Mouse (Mus musculus) urinary bladder, postnatal 10 days (tissue): ENCODE data around the gene Ufd1.
A peak's percentile ranks its signal among the peaks of the same experiment; 100 is the strongest.
"Not testable (repeated sequence)": the region's sequence is repeated elsewhere in the genome, so short reads cannot be mapped to it uniquely, and the experiment has no call there.

Source experiments
- DNase-seq: peaks from one replicate; pipeline ENCODE4 v3.0.0; 2022; ENCODE audit warnings: low spot score

Gene Ufd1

DNA sequence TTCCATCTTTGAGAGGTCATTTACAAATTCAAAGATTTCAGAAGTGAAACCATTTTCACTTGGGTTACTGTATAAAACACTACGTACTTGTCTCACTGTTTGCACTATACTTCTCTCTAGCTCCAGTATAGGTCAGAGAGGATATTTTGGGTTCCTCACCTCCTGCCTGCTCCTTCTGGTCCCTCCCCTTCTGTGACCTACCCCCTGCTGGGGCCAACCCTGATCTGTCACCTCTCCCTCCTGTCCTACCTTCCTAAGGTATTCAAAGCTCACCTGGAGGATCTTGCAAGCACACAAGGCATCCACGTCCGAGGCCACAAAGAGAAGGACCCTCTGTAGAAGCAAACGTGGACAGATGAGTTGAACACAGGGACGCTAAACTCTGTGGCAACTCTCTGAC is 547 bp upstream of the Ufd1 start:
- DNase-seq, result no peak

DNA sequence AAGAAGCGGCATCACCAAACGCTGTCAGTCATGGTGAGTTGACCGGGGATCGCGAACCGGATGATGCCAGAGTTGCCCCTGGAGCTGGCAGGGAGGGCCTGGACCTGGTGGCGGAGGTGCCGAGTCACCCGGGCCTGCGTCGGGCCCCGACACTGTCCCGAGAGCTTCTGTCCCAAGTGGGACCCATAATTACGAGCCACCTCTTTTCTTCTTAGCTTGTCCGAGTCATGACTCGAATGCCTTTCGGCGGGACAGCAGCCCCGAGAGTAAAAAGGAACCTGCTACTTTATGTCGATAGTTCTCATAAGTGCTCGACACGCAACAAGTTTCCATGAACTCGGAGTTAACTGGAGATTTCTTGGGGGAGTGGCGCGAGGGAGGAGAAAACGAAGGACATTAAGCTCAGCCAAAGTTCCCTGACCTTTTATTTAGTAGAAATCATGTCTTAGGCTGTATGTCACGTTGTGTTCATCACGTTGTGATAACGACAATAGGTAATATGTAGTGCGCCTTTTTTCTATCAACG is 869 bp downstream of the Ufd1 start:
- no peak for DNase-seq

DNA sequence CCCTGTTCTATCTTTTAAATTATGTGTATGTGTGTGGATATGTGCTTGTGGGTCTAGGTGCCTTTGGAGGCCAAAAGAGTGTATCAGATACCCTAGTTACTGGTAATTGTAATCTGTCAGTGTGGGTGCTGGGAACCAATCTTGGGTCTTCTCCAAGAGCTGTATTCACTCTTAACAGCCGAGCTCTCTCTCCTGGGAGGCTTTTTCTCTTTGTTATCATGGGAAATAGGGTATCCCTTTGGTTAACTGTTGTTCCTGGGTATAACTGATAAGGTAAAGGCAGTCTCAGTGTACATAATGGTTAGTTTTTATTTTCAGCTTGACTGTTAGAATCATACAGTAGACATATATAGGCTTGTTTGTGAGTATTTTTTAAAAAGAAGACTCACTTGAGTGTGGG is 10.8 kb downstream of the Ufd1 start:
- DNase-seq, result no peak

DNA sequence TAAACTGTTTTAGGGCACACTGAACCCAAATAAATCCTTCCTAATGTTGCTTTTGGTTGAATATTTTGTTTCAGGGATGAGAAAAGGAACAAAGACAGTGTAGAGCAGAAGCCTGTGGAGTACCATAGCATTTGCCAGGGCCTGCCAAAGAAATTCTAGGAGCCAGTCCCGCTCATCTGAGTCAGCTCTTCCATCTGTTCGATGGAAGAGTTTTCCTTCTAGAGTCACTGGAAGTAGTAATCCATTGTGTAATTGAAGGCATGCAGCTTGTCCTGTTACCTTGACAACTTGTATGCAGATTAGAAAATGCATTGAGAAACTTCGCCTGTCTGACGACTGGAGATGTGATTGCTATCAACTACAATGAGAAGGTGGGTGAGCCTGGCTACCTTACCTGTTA is 11.3 kb downstream of the Ufd1 start:
- DNase-seq, result no peak

GRCm38 (mm10) chr16:18828630-18829029 is 17.1 kb downstream of the Ufd1 start:
- DNase-seq, result no peak

DNA sequence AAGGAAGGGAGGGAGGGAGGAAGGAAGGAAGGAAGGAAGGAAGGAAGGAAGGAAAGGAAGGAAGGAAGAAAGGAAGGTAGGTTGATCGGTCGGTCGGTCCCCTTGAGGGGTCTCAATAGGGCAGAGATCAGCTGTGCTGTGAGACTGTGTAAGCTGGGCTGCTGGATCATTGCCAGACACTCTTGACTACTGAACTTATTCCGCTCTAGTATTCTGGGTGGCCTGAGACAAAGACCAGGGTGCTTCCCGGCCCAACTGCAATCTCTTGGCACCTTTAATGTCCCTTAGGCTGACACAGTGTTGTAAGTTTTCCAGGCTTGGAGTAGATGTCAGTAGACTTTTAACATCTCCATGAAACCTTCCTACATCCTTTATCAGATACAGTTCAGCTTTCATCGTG is 17.5 kb downstream of the Ufd1 start:
- no peak for DNase-seq

GRCm38 (mm10) chr16:18833486-18833885 is 21.9 kb downstream of the Ufd1 start:
- no peak for DNase-seq

- DNase-seq, result no peak
These were observed 24.5 kb downstream of the Ufd1 start for GRCm38 (mm10) chr16:18836073-18836467.

DNA sequence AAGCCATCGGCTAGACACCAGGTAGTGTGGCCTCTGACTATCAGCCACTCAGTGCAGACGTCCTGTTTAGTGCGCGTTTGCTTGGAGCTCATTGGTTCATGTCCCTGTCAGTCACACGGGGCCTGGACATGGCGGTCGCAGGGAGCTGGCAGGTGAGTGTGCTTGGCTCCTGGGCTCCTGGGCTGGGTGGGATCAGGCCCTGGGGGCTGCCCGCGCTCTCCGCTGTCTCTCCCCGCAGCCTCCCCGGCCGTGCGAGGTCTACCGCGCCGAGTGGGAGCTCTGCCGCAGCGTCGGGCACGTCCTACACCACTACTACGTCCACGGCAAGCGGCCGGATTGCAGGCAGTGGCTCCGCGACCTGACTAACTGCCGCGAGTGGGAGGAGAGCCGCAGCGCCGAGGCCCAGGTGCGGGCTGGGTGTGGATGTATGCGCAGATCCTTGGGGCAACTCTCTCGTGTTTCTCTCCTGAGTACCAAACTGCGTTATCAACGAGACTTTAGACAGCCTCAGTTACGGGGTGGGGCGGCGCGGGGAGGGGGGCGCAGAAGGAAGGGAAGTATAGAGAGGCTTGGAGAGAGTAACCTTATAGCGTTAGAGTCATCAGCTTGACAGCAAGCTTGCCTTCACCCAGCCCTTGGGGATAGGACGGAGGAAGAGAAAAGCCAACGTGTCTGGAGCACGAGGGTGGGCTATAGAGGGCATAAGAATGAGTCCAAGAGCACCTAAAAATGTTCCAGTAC is 25.1 kb downstream of the Ufd1 start, which contains the start of the genes 2510002D24Rik and Gm28539:
Gene 2510002D24Rik, plus strand, starts transcription at position 111 of the 741 bp plus-strand sequence.
Gene Gm28539, plus strand, starts transcription at position 117 of the 741 bp plus-strand sequence.
- peak; percentile 89 for DNase-seq

DNA sequence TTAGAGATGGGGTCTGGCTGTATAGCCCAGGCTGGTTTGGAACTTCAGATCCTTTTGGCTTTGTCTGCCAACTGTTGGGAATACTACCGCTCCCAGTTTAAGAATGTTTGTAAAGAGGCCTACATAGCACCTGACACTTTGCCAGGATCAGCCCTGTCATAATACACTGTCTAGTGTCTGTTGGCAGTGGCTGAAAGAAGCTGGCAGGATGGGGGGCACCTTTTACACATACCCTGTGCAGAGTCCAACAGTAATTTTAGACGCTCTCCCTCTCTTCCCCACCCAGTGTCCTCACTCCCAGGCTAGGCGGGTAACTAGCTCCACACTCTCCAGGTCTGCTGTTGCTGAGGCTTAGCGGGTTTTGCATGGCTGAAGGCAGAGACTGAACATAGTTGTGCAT is 26.8 kb downstream of the Ufd1 start:
- no peak for DNase-seq

DNA sequence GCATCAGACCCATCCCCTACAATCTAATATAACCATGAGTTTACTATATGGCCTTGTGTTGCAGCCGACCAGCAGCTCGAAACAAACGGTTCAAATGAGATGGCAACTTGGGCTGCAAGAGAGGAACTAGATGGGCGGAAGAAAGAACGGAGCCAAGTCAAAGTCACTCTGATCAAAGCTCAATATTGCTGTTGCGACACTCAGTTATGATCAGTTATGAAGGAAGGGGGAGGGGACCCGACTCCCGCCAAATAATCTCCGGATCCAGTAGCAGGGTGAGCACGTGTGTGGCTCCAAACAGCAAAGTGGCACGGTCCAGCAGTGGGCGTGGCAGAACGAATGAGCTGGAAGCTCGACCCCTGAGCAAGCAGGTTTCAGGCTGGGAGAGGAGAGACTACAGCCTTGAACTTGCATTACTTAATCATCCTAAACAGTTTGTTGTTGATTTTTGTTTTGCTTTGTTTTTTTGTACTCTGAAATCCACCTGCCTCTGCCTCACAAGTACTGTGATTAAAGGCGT is 34.8 kb downstream of the Ufd1 start:
- no peak for DNase-seq

DNA sequence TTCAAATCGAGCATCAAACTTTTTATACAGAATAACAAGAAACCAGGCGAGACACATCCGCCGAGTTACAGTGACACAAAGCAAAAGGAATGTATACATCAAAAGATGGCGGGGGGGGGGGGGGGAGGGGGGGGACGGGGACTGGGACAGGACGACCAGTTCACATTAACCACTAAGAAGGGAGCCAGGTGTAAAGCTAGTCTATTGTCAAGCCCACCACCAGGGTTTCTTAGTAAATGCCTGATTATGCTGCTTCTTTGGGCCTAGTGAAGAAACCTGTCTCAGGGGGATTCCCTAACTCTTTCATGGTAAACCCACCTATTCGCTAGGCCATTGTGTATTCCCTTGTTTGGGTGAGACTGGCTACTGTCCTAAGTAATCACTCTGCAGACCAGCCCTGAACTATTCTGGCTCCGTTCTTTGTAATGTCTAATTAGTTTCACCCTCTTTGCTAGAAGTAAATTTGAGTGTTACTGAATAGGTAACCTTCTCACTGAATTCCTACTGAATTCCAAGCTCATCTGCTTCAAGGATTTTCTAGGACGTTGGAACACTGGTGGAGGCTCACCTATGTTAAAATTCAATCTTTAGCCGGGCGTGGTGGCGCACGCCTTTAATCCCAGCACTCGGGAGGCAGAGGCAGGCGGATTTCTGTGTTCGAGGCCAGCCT is 38.1 kb downstream of the Ufd1 start:
- DNase-seq, result not testable (repeated sequence)

GRCm38 (mm10) chr16:18858551-18858950 is 47.0 kb downstream of the Ufd1 start:
- DNase-seq, result no peak

- no peak for DNase-seq
These were observed 48.6 kb downstream of the Ufd1 start for GRCm38 (mm10) chr16:18860186-18860585.

- not testable (repeated sequence) for DNase-seq
These were observed 58.9 kb downstream of the Ufd1 start for GRCm38 (mm10) chr16:18870495-18870894.

- no peak for DNase-seq
These were observed 64.5 kb downstream of the Ufd1 start for GRCm38 (mm10) chr16:18876091-18876441.

GRCm38 (mm10) chr16:18876442-18877308 is 65.1 kb downstream of the Ufd1 start, which contains the start of the genes Mrpl40 and Hira:
TSS of gene Mrpl40 (minus strand) at chr16:18876862.
TSS of gene Hira (plus strand) at chr16:18877037.
- peak; percentile 74 for DNase-seq

DNA sequence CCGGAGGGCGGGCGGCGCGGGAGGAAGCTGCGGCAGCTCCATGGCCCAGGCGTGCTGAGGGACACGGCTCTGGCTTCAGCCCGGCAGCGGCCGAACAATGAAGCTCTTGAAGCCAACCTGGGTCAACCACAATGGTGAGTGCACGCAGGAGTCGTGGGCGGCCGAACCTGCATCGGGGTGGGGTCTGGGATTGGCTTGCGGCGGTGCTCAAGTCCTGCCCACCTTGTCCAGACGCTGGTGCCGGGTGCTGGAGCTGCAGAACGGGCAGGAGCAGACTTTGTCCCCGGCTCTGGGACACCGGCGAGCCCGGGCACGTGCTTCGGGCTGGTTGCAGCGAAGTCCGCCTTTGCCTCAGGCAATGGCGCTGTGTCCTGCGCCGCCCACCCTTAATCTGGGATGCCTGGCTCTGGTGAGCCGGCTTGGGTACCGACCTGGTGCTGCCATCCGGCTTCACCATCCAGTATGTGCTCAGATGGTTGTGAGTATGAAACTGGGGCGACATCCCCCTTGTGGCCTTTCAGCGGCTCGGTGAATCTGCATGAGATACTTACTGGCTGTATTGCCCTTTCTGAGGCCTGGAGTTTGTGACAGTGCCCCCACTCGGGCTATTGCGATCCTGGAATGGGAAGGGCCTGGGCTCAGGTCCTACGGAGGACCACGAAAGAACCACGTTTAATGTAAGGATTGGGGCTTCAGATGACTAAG is 66.0 kb downstream of the Ufd1 start:
- peak; percentile 16 for DNase-seq

- DNase-seq, result no peak
These were observed 66.6 kb downstream of the Ufd1 start for GRCm38 (mm10) chr16:18878091-18878720.

- no peak for DNase-seq
These were observed 72.5 kb downstream of the Ufd1 start for GRCm38 (mm10) chr16:18884044-18884443.
